Mouse (Mus musculus) lung, postnatal 0 days (tissue): Measurements from ENCODE around the gene Lrrc4c. TPM values are rescaled to one million over a fixed set of nuclear protein-coding genes. Genes with fewer than 3 reads are reported as not detected.

Experiments
- ATAC-seq: fragments of 200-750 bp; cut with Nextera tagmentation; 2 replicates; pipeline ENCODE4 v1.8.0; 2017; ENCODE audit warnings: moderate library complexity
- DNase-seq: peaks from one replicate; pipeline ENCODE4 v3.0.0-alpha.2; 2016; ENCODE audit warnings: low spot score
- H3K27ac ChIP-seq: fragments of 300-500 bp; sonication (generic); 2 replicates; pipeline ENCODE4 v1.5.1; 2014; ENCODE audit warnings: antibody characterized with exemption, mild to moderate bottlenecking, low read length, mixed read lengths
- H3K27me3 ChIP-seq: fragments of 300-500 bp; sonication (generic); replicated peaks from 2 replicates; pipeline ENCODE4 v1.6.1; 2014; ENCODE audit warnings: low read length, mixed read lengths; ENCODE audit not compliant: insufficient read depth
- H3K36me3 ChIP-seq: fragments of 300-500 bp; sonication (generic); 2 replicates; pipeline ENCODE4 v1.6.1; 2014; ENCODE audit warnings: low read length, mixed read lengths; ENCODE audit not compliant: insufficient read depth
- H3K4me1 ChIP-seq: fragments of 300-500 bp; sonication (generic); 2 replicates; pipeline ENCODE4 v1.6.1; 2014; ENCODE audit warnings: antibody characterized with exemption, low read depth, low read length, mixed read lengths; ENCODE audit not compliant: insufficient read depth
- H3K4me2 ChIP-seq: fragments of 300-500 bp; sonication (generic); replicated peaks from 2 replicates; pipeline ENCODE4 v1.6.1; 2014; ENCODE audit warnings: low read depth, mild to moderate bottlenecking, low read length, moderate library complexity, mixed read lengths
- H3K4me3 ChIP-seq: fragments of 300-500 bp; sonication (generic); 2 replicates; pipeline ENCODE4 v1.5.1; 2014; ENCODE audit warnings: low read depth, low read length
- H3K9ac ChIP-seq: fragments of 300-500 bp; sonication (generic); replicated peaks from 2 replicates; pipeline ENCODE4 v1.6.1; 2014; ENCODE audit warnings: low read depth, mild to moderate bottlenecking
- H3K9me3 ChIP-seq: fragments of 300-500 bp; sonication (generic); 2 replicates; pipeline ENCODE4 v1.6.1; 2016; ENCODE audit warnings: low read length, mixed read lengths
- CTCF ChIP-seq: IDR thresholded peaks from 2 replicates; pipeline ENCODE4 v1.5.1; 2016; ENCODE audit warnings: antibody characterized with exemption, mild to moderate bottlenecking
- EP300 ChIP-seq: IDR thresholded peaks from 2 replicates; pipeline ENCODE4 v1.6.1; 2016; ENCODE audit warnings: antibody characterized with exemption, mild to moderate bottlenecking, control low read depth
- WGBS: fragments of 180-500 bp; shearing (Covaris S2); extraction: QIAGEN DNeasy Blood & Tissue Kit; methylation state at CpG from one replicate; pipeline ENCODE4 v1.1.7; 2014; 5-methylcytosine and 5-hydroxymethylcytosine counted together
- polyA plus RNA-seq: library from polyadenylated mRNA; unstranded; fragments of >200 nt; fragmentation: Nextera tagmentation; extraction: Ambion mirVana; gene quantifications from 2 replicates; pipeline ENCODE4 v1.2.1, GENCODE M21; 2015

The Lrrc4c gene
- polyA plus RNA-seq, 1 experiment from 2014 or later = 0.81 TPM

- no peaks in the 10 kb centered on the region for H3K9me3 ChIP-seq
- DNase-seq (no peak), ATAC-seq (no peak)
- TF ChIP-seq CTCF = no peak
- TF ChIP-seq EP300 = no peak
- H3K4me3 ChIP-seq = no peak overlapping the region
- no peak overlapping the region for H3K4me2 ChIP-seq
- no peak overlapping the region for H3K9ac ChIP-seq
- H3K27me3 ChIP-seq = no peaks in the 10 kb centered on the region
- WGBS = 81% methylated on average over 1 of the region's 1 CpGs
- H3K36me3 ChIP-seq = no peaks in the 10 kb centered on the region
- no peaks in the 10 kb centered on the region for H3K4me1 ChIP-seq
- H3K27ac ChIP-seq = no peak overlapping the region
Observed at GRCm38 (mm10) chr2:97318536-97318935, 1000.6 kb downstream of the Lrrc4c start.

GRCm38 (mm10) chr2:97332084-97332682, 1014.2 kb downstream of the Lrrc4c start:
- Histone ChIP-seq H3K9ac (no peak overlapping the region), H3K4me3 (no peak overlapping the region), H3K27ac (no peak overlapping the region), H3K4me1 (no peaks in the 10 kb centered on the region), H3K9me3 (no peaks in the 10 kb centered on the region), H3K27me3 (no peaks in the 10 kb centered on the region), H3K36me3 (no peaks in the 10 kb centered on the region), H3K4me2 (no peak overlapping the region)
- DNase-seq (no peak), ATAC-seq (no peak)
- TF ChIP-seq EP300 (no peak), CTCF (no peak)
- 37% methylated on average over 1 of the region's 1 CpGs for WGBS

- no peak for DNase-seq
- no peak overlapping the region for H3K4me3 ChIP-seq
- WGBS = 70% methylated on average over 4 of the region's 4 CpGs
- no peak overlapping the region for H3K4me2 ChIP-seq
- no peak overlapping the region for H3K27ac ChIP-seq
- H3K36me3 ChIP-seq = no peaks in the 10 kb centered on the region
- H3K9ac ChIP-seq = no peak overlapping the region
- H3K27me3 ChIP-seq = no peaks in the 10 kb centered on the region
- ATAC-seq = no peak
- TF ChIP-seq EP300 = no peak
- H3K4me1 ChIP-seq = no peaks in the 10 kb centered on the region
- no peaks in the 10 kb centered on the region for H3K9me3 ChIP-seq
Observed at GRCm38 (mm10) chr2:97339627-97340026, 1021.7 kb downstream of the Lrrc4c start.

DNA sequence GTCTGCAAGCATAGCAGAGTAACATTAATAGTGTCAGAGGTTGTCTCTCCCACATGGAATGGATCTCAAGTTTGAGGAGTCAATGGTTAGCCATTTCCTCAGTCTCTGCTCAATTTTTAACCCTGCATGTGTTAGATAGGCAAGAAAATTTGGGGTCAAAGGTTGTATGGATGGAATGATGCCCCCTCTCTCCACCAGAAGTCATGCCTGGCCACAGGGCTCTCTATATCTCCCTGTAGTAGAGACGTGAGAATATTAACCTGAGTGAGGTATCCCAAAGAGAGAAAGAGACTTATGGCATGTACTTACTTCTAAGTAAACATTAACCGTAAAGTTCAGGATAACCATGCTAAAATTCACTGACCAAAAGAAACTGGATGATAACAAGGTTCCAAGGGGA, 1043.3 kb downstream of the Lrrc4c start:
- TF ChIP-seq CTCF (no peak), EP300 (no peak)
- Histone ChIP-seq H3K27ac (no peak overlapping the region), H3K4me3 (no peak overlapping the region), H3K9me3 (no peaks in the 10 kb centered on the region), H3K4me1 (no peaks in the 10 kb centered on the region), H3K36me3 (no peaks in the 10 kb centered on the region), H3K27me3 (no peaks in the 10 kb centered on the region), H3K4me2 (no peak overlapping the region), H3K9ac (no peak overlapping the region)
- WGBS = 78% methylated on average over 2 of the region's 2 CpGs
- ATAC-seq = no peak
- no peak for DNase-seq

- Histone ChIP-seq H3K36me3 (no peaks in the 10 kb centered on the region), H3K4me3 (no peak overlapping the region), H3K27ac (no peak overlapping the region), H3K27me3 (no peaks in the 10 kb centered on the region), H3K4me2 (no peak overlapping the region), H3K4me1 (no peaks in the 10 kb centered on the region), H3K9me3 (no peaks in the 10 kb centered on the region), H3K9ac (no peak overlapping the region)
- WGBS = 64% methylated on average over 3 of the region's 3 CpGs
- no peak for ATAC-seq
- TF ChIP-seq CTCF (no peak), EP300 (no peak)
- no peak for DNase-seq
Observed at GRCm38 (mm10) chr2:97369978-97370377, 1052.0 kb downstream of the Lrrc4c start.

GRCm38 (mm10) chr2:97391437-97391836, 1073.5 kb downstream of the Lrrc4c start:
- no peaks in the 10 kb centered on the region for H3K9me3 ChIP-seq
- H3K9ac ChIP-seq = no peak overlapping the region
- DNase-seq (no peak), ATAC-seq (no peak)
- TF ChIP-seq CTCF (no peak), EP300 (no peak)
- no peak overlapping the region for H3K4me2 ChIP-seq
- H3K4me3 ChIP-seq = no peak overlapping the region
- H3K36me3 ChIP-seq = no peaks in the 10 kb centered on the region
- H3K4me1 ChIP-seq = no peaks in the 10 kb centered on the region
- no peaks in the 10 kb centered on the region for H3K27me3 ChIP-seq
- no peak overlapping the region for H3K27ac ChIP-seq
- 79% methylated on average over 3 of the region's 3 CpGs for WGBS

- no peaks in the 10 kb centered on the region for H3K36me3 ChIP-seq
- H3K9ac ChIP-seq = no peak overlapping the region
- ATAC-seq (no peak), DNase-seq (no peak)
- H3K27me3 ChIP-seq = no peaks in the 10 kb centered on the region
- 80% methylated on average over 2 of the region's 2 CpGs for WGBS
- H3K9me3 ChIP-seq = no peaks in the 10 kb centered on the region
- TF ChIP-seq CTCF (no peak), EP300 (no peak)
- H3K4me2 ChIP-seq = no peak overlapping the region
- H3K27ac ChIP-seq = no peak overlapping the region
- H3K4me1 ChIP-seq = no peaks in the 10 kb centered on the region
- no peak overlapping the region for H3K4me3 ChIP-seq
Observed at GRCm38 (mm10) chr2:97391876-97392275, 1073.9 kb downstream of the Lrrc4c start.
